Mouse (Mus musculus) kidney, adult 11 months (tissue): ENCODE measurements at regions not wholly inside any gene's neighbourhood (a gene's known extent, or its start where the extent isn't known, plus 50 kb on each side); places are given as distances from the start of the nearest gene placed in this dataset.

Source experiments
- DNase-seq: peaks from one replicate; pipeline ENCODE4 v3.0.0; 2022

DNA sequence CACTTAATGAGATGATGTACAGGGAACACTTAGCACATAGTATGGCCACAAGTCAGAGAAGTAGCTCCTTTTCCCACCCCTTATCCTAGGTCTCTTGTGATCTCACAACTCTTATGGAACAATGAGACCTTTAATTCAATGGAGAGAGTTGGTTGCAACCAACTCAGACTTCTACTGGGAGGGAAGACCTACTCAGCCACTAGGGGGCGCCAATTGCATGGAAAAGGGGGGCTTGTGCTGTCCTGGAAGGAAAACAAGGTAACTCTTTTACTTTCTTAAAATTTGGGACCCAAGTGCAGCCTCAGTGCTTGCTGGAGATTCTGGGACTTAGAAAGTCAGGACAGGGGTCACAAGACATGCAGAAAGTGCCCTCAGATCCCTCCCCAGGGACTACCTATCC, 60.7 kb upstream of the Kcnj15 start:
- peak; percentile 21 for DNase-seq

DNA sequence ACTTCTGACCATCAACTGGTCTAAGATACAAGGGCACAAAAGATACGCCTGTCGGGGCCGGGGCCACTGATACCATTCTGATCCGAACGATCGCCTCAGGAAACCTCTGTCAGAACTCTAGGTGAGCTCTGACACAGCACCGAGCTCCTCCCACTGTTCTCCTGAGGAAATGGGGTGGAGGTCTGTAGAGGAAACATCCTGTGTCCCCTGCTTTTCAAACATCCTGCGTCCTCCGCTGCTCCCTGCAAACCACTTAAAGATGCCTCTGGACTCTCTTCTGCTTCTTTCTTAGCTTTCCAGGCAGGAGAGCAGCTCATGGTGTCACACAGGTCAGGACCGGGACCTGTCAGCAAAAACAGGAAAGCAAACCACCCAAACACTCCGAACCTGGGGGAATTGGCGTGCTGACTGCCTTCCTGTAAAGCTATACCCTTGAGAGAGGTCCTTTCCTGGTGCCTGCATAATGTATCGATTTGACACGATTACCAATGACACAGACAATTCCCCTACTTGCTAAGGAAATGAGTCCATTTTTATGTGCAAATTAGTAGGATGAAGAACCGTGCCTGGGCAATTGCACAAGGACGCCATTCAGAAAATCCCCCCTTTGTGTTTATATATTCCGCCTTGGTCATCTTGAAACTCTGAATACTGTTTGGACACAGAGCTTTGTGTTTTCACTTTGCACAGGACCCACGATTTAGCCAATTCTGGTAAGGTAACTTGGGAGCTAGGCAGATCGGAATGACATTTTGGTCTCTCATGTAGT, 58.4 kb upstream of the Kcnj15 start:
- no peak for DNase-seq

DNA sequence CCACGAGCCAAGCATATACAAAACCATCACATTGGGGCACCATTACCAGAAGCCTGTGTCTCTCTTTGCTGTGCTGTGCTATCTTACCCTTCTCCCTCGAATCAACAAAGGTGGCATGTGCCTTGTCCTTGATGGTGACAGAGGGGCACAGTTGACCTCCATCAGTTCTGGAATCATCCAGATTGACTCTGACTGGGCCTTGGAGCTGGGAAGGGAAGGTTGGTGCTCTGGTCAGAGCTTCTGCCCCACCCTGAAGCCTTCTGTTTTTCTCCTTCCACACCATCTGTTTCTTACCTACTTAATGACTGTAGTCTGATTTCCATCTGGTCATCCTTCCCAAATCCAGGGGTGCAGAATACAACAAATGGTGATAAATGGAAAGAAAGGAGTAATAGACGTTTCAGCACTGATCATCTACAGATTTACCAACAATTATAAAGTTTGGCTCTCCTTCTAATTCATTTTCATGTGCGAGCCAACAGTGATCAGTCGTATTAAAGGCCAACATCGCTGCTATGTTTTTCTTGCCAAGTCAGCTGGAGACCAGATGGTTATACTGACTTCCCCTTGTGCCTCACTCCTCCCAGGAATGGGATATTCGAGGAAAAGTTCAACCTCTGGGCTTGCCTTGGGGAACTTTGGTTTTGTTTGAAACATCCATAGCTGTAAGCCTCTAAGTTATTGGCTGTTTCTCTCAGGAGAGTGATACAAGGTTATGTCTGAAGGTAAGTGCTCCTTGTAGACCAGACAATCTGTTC, 55.1 kb upstream of the Kcnj15 start:
- DNase-seq: no peak

DNA sequence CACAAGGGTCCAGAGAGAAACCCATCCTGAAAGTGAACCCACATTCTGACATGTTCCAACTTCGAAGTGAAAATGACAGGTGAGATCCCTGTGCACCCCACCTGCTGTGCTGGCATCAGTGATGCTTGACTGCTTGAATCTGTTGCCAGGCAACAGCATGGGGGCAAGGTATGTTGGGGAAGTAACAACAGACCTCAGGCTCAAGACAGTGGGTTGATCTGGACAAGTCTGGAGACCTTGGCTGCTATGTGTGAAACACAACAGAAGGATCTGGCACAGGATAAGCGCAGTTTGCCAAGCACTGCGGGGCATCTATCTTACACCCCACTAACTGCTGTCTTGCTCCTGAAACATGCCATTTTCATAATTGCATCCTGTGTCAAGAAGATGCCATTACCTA, 54.3 kb upstream of the Kcnj15 start:
- no peak for DNase-seq

DNA sequence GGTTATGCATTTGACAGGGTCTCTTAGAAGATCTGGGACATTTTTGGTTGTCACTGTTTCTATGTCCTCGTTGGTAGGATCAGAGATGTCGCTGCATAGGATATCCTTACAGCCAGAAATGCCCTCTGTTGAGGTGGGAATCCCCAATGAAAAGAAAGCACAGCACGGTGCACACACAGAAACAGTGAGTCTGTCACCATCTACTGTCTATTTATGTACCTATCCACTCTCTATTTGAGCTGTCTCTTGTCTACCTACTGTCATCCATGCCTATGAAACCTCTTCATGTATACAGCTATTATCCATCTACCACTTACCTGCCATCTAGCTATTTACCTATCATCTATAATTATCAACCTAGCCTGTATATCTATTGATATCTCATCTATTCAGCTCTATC, 53.6 kb upstream of the Kcnj15 start:
- no peak for DNase-seq

DNA sequence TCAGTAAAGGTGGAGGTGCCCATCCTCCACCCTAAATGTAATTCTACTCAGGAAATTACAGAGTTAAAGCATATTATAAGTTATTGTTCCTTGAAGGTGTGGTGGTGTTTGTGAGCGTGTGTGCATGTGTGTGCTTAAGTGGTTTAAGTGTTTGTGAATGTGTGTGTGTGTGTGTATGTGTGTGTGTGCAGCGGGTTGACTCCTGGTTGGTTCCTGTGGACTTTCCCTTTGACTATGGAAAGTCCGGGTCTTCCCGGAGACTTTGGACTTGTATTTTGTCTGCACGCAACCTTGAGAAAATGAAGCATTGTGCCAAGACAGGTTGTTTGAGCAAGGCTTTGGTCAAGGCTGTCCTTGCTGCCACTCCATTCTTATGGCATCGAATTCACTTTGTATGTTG, 52.9 kb upstream of the Kcnj15 start:
- DNase-seq: no peak

DNA sequence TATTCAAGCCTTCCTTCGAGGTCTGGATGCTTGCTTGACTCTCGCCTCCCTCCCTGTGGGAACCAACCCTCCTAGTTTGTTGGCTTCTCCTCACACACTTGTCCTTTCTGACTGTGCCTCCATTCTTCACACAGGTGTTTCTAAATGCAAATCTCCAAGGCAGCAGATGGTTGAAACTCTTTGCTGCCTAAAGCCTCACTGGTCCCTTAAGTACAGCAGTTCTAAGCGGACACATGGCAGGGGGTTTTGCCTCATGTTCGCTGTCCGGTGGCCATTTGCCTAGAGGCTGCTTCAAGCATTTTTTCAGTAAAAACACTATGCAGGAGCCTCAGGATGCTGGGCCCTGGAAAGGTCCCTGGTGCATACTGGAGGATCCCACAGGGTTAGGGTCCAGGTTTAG, 50.9 kb upstream of the Kcnj15 start:
- no peak for DNase-seq

DNA sequence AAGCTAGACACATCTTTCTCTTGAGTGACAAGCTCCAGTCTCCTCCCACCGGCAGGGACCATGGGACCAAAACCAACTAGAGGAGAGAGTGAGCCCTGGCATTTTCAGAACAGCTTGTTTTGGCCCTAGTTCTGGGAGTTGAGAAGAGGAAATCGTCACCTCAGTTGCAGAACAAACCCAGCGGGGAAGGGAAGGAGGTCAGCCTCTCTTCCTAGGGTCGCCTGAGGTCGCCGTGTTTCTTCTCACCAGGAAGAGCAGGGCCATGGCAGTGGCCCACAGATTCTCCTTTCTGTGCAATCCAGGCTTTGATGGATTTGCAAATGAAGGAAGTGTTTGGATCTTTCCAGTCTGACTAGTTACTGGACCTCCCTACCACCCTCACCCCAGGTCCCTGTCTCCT, 49.8 kb upstream of the Kcnj15 start:
- DNase-seq: no peak
